Mouse (Mus musculus) forebrain, embryonic 11.5 days (tissue): ENCODE results near the gene Katnal1. TPM values are rescaled to one million over a fixed set of nuclear protein-coding genes. Genes with fewer than 3 reads are reported as not detected.

Experiments
- ATAC-seq: fragments of 200-750 bp; cut with Nextera tagmentation; replicated peaks from 2 replicates; pipeline ENCODE4 v1.8.0; 2017; ENCODE audit warnings: moderate TSS enrichment; ENCODE audit not compliant: low FRiP score
- DNase-seq: peaks from one replicate; pipeline ENCODE4 v3.0.0-alpha.2; 2017; ENCODE audit warnings: low spot score
- H3K27ac ChIP-seq: fragments of 300-500 bp; sonication (generic); 2 replicates; pipeline ENCODE4 v1.5.1; 2014; ENCODE audit warnings: low read depth, low read length
- H3K27me3 ChIP-seq: fragments of 300-500 bp; sonication (generic); 2 replicates; pipeline ENCODE4 v1.6.1; 2014; ENCODE audit warnings: mild to moderate bottlenecking, low read length, mixed read lengths; ENCODE audit not compliant: control insufficient read depth, insufficient read depth
- H3K36me3 ChIP-seq: fragments of 300-500 bp; sonication (generic); 2 replicates; pipeline ENCODE4 v1.6.1; 2014; ENCODE audit warnings: mild to moderate bottlenecking, low read length, moderate library complexity, mixed read lengths; ENCODE audit not compliant: control insufficient read depth, insufficient read depth
- H3K4me1 ChIP-seq: fragments of 300-500 bp; sonication (generic); replicated peaks from 2 replicates; pipeline ENCODE4 v1.6.1; 2014; ENCODE audit warnings: low read length, mixed read lengths; ENCODE audit not compliant: control insufficient read depth, insufficient read depth
- H3K4me2 ChIP-seq: fragments of 300-500 bp; sonication (generic); 2 replicates; pipeline ENCODE4 v1.6.1; 2014; ENCODE audit warnings: low read depth, mild to moderate bottlenecking, low read length, moderate library complexity, mixed read lengths; ENCODE audit not compliant: severe bottlenecking
- H3K4me3 ChIP-seq: fragments of 300-500 bp; sonication (generic); 2 replicates; pipeline ENCODE4 v1.5.1; 2014; ENCODE audit warnings: low read depth, low read length
- H3K9ac ChIP-seq: fragments of 300-500 bp; sonication (generic); 2 replicates; pipeline ENCODE4 v1.6.1; 2014; ENCODE audit warnings: low read length
- H3K9me3 ChIP-seq: fragments of 300-500 bp; sonication (generic); 2 replicates; pipeline ENCODE4 v1.6.1; 2016; ENCODE audit warnings: low read length, mixed read lengths; ENCODE audit not compliant: control insufficient read depth
- WGBS: fragments of 180-500 bp; shearing (Covaris S2); extraction: QIAGEN DNeasy Blood & Tissue Kit; methylation state at CpG from one replicate; pipeline ENCODE4 v1.1.7; 2014; 5-methylcytosine and 5-hydroxymethylcytosine counted together
- polyA plus RNA-seq: library from polyadenylated mRNA; unstranded; fragments of >200 nt; fragmentation: Nextera tagmentation; extraction: Ambion mirVana; gene quantifications from 2 replicates; pipeline ENCODE4 v1.2.1, GENCODE M21; 2014

Gene Katnal1
- polyA plus RNA-seq, 1 experiment from 2014 or later = 34.0 TPM

GRCm38 (mm10) chr5:148912262-148912661, 16.9 kb downstream of the Katnal1 start:
- Histone ChIP-seq H3K36me3 (no peaks in the 10 kb centered on the region; the same call in 1 of the 2 replicates), H3K27ac (no peak overlapping the region), H3K9ac (no peak overlapping the region), H3K4me1 (peaks cover 10% of the 10 kb centered on the region; the same call in 1 of the 2 replicates), H3K9me3 (no peaks in the 10 kb centered on the region), H3K4me3 (no peak overlapping the region), H3K4me2 (no peak overlapping the region), H3K27me3 (no peaks in the 10 kb centered on the region)
- ATAC-seq = no peak
- no peak for DNase-seq
- 65% methylated on average over 3 of the region's 3 CpGs for WGBS

DNA sequence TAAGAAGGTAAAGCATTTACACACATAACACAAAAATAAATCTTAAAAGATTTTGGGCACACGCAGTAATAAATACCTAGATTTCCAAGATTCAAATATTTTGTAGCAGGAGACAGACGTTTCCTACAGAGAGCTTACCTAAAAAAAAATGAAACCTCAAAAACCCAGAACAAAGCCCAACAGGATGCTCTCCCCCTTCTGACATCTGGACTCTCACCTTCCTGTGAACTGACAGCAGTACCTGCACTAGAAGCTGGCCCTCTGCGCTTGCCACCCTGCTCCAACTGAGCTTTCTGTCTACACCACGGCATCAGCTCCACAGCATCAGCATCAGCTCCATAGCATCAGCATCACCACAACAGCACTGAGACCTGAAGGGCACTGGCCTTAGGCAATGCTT, 19.1 kb downstream of the Katnal1 start:
- 93% methylated on average over 4 of the region's 4 CpGs for WGBS
- Histone ChIP-seq H3K27me3 (no peaks in the 10 kb centered on the region), H3K36me3 (no peaks in the 10 kb centered on the region; the same call in 1 of the 2 replicates), H3K4me3 (no peak overlapping the region), H3K4me1 (peaks cover 10% of the 10 kb centered on the region; the same call in 1 of the 2 replicates), H3K4me2 (no peak overlapping the region), H3K9ac (no peak overlapping the region), H3K9me3 (no peaks in the 10 kb centered on the region), H3K27ac (no peak overlapping the region)
- ATAC-seq = no peak
- DNase-seq = no peak

- H3K4me1 ChIP-seq = peaks cover 10% of the 10 kb centered on the region; the same call in 1 of the 2 replicates
- H3K9me3 ChIP-seq = no peaks in the 10 kb centered on the region
- H3K27ac ChIP-seq = no peak overlapping the region
- ATAC-seq (no peak), DNase-seq (no peak)
- H3K9ac ChIP-seq = no peak overlapping the region; the same call in 1 of the 2 replicates
- 31% methylated on average over 6 of the region's 6 CpGs for WGBS
- H3K27me3 ChIP-seq = no peaks in the 10 kb centered on the region
- H3K4me2 ChIP-seq = no peak overlapping the region
- H3K4me3 ChIP-seq = no peak overlapping the region
- H3K36me3 ChIP-seq = no peaks in the 10 kb centered on the region; the same call in 1 of the 2 replicates
Observed at GRCm38 (mm10) chr5:148909402-148909801, 19.7 kb downstream of the Katnal1 start.

DNA sequence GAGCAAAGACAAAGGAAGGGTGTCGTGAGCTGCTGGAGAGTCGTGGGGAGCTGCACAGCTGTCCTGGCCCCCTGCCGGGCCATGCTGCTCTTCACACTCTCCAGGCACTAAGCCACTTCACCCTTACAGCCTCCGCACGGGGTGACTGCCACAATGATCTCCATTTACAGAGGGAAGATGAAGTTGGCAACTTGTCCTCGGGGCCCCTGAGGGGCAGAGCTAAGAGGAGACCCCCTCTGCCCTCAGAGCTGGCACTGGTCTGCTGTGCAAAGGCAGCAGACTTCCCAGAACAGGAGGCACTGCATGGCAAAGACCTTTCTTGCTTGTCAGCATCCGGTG, 20.1 kb downstream of the Katnal1 start:
- no peak overlapping the region for H3K27ac ChIP-seq
- peaks cover 2% of the 10 kb centered on the region; the same call in 1 of the 2 replicates for H3K36me3 ChIP-seq

GRCm38 (mm10) chr5:148908191-148909056, 20.7 kb downstream of the Katnal1 start:
- Histone ChIP-seq H3K4me1 (peaks cover 10% of the 10 kb centered on the region; the same call in 1 of the 2 replicates), H3K27me3 (no peaks in the 10 kb centered on the region), H3K4me3 (no peak overlapping the region), H3K4me2 (no peak overlapping the region), H3K36me3 (peaks cover 2% of the 10 kb centered on the region; the same call in 1 of the 2 replicates), H3K9me3 (no peaks in the 10 kb centered on the region), H3K9ac (no peak overlapping the region), H3K27ac (peak overlapping the region; percentile 53; the same call in 1 of the 2 replicates)
- DNase-seq = no peak
- WGBS = 73% methylated on average over 17 of the region's 17 CpGs
- peak; percentile 25 for ATAC-seq

More for the DNA sequence above, 20.1 kb downstream of the Katnal1 start:
- Histone ChIP-seq H3K27me3 (no peaks in the 10 kb centered on the region), H3K9me3 (no peaks in the 10 kb centered on the region), H3K4me3 (no peak overlapping the region), H3K4me2 (no peak overlapping the region), H3K9ac (no peak overlapping the region; the same call in 1 of the 2 replicates), H3K4me1 (peaks cover 10% of the 10 kb centered on the region; the same call in 1 of the 2 replicates)
- DNase-seq (no peak), ATAC-seq (peak; percentile 65; the same call in 1 of the 2 replicates)
- WGBS = 24% methylated on average over 7 of the region's 7 CpGs

- Histone ChIP-seq H3K27ac (no peak overlapping the region), H3K36me3 (peaks cover 2% of the 10 kb centered on the region; the same call in 1 of the 2 replicates)
Observed at GRCm38 (mm10) chr5:148906305-148906704, 22.8 kb downstream of the Katnal1 start.

DNA sequence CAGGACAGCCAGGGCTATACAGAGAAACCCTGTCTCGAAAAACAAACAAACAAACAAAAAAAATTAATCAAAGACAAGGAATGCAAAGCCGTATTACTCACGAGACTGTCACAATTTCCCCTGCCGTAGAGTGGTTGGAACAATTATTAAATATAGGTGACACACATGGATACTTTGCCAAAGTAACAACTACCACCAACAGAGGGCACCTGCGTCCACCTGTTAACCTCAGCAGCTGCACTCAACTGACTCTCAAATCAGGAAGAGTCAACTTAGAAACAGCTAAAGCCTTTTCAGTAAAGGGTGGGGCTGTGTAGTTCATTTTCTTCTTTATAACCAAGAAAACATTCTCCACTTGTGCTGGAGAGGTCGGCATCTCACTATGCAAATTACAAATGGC, 24.3 kb downstream of the Katnal1 start:
- Histone ChIP-seq H3K4me3 (no peak overlapping the region), H3K36me3 (peaks cover 2% of the 10 kb centered on the region; the same call in 1 of the 2 replicates), H3K27me3 (no peaks in the 10 kb centered on the region), H3K27ac (no peak overlapping the region), H3K9ac (no peak overlapping the region), H3K4me2 (no peak overlapping the region), H3K4me1 (peaks cover 10% of the 10 kb centered on the region; the same call in 1 of the 2 replicates), H3K9me3 (no peaks in the 10 kb centered on the region)
- WGBS = 83% methylated on average over 6 of the region's 6 CpGs
- ATAC-seq (no peak), DNase-seq (no peak)

More at GRCm38 (mm10) chr5:148906305-148906704, 22.8 kb downstream of the Katnal1 start:
- ATAC-seq (no peak), DNase-seq (no peak)
- WGBS = 86% methylated on average over 4 of the region's 4 CpGs
- H3K9me3 ChIP-seq = no peaks in the 10 kb centered on the region
- H3K4me3 ChIP-seq = no peak overlapping the region
- no peak overlapping the region for H3K9ac ChIP-seq
- no peaks in the 10 kb centered on the region for H3K27me3 ChIP-seq
- peaks cover 10% of the 10 kb centered on the region; the same call in 1 of the 2 replicates for H3K4me1 ChIP-seq
- no peak overlapping the region for H3K4me2 ChIP-seq

- Histone ChIP-seq H3K4me3 (no peak overlapping the region), H3K27me3 (no peaks in the 10 kb centered on the region), H3K36me3 (peaks cover 2% of the 10 kb centered on the region; the same call in 1 of the 2 replicates), H3K27ac (no peak overlapping the region), H3K9ac (no peak overlapping the region), H3K9me3 (no peaks in the 10 kb centered on the region), H3K4me1 (peaks cover 4% of the 10 kb centered on the region; the same call in 1 of the 2 replicates), H3K4me2 (no peak overlapping the region)
- DNase-seq (no peak), ATAC-seq (no peak)
- 95% methylated on average over 7 of the region's 7 CpGs for WGBS
Observed at GRCm38 (mm10) chr5:148899361-148899760, 29.8 kb downstream of the Katnal1 start.
